Mouse (Mus musculus) kidney, postnatal 10 days (tissue): ENCODE data around the gene Lmo2.
A peak's percentile ranks its signal among the peaks of the same experiment; 100 is the strongest.

ENCODE experiments used
- DNase-seq: peaks from one replicate; pipeline ENCODE4 v3.0.0; 2021; ENCODE audit warnings: mixed read lengths

The Lmo2 gene

DNA sequence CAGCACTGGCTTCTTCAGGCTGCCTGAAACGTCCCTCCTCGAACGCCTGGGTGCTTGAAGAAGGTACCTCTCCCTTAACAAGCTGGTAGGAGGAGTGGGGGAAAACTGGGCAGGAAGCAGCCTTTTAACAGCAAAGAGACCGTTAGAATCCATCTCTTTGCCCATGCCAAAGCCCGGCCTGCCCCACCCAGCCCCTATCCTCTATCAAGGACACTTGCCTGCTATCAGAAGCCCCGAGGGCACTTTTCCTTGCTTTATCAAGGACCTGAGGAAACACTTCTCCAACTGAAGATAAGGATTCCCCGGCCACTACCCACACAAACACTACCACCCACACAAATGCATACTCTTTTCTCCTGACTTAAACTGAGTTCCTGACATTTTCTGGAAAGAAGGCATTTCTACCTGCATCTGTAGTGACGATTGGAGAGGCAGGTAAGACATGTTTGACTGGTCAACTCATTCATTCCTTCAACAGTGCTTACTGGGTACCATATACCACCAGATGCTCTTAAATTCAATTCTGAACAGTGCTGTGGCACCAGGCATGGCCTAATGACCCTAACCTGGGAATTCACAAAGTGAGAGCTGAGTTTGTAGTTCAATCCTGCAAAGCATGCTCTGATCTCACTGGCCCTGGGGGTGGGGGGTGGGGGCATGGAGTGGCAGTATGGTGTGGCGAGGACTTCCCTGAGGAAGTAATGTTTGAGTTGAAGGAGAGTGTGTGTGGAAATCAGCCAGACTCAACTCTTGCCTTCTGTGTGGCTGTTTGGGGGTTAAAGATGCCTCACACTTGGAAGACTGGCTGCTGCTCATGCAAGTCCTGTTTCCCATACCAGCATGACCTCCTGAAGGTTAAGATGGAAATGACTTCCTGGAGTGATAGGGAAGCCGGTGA lies at the start of gene Lmo2:
Lmo2 (plus strand) TSS at position 338 of the 898 bp plus-strand sequence.
- DNase-seq: no peak

DNA sequence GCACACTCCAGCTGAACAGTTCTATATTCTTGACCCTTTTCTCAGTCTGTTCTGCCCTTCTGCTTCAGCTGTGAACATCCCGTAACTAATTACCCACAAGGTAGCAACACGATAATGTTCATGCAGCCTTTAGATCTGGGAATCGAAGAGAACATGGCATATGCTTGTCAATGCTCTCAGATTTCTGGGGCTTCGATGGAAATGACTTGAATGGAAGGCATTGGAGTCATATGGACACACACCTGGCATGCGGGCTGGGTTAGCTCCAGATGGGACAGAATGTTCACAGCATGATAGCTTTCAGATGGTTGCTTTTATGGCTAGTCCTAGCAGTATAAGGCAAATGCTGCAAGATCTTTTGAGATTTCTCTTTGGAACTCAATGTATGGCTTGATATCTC lies 47.2 kb upstream of the Lmo2 start:
- DNase-seq: no peak

- no peak for DNase-seq
These were observed 45.1 kb upstream of the Lmo2 start for GRCm38 (mm10) chr2:103912481-103913251.

GRCm38 (mm10) chr2:103913252-103913650 lies 44.5 kb upstream of the Lmo2 start:
- no peak for DNase-seq

GRCm38 (mm10) chr2:103916069-103916468 lies 41.7 kb upstream of the Lmo2 start:
- no peak for DNase-seq

DNA sequence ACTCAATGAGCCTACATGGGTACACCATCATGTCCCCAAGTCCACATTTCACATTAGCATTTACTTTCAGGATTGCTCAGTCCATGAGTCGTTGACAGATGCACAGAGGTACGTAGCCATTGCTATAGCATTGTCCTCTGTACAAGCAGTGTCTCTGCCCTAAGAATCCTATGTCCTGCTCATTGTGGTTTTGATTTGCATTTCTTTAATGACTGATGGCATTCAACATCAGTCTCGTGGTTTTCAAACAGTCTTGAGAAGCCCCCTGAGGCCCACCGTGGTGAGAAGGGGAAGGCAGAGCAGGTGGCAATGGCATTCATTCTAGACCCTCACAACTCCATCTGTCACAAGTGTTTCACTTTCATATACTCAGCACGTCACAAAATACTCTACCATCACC lies 40.4 kb upstream of the Lmo2 start:
- no peak for DNase-seq

DNA sequence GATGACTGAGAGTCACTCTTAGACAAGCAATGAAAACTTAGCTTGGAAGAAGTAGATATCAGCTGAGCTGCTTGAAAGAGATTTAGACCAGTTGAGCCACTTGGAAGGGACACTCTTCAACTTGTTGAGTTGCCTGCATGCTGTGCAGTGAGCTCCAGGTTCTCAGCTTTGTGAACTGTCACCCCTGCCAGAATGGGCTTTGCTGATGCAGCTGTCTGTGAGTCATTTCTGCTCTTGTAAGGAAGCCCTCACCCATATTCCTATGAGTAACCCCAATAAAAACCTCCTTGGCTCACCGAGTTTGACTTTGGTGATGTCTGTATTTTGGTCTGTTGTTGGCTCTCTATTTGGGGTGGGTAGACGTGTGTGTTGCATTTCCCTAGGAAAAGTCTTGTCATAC lies 39.4 kb upstream of the Lmo2 start:
- no peak for DNase-seq

DNA sequence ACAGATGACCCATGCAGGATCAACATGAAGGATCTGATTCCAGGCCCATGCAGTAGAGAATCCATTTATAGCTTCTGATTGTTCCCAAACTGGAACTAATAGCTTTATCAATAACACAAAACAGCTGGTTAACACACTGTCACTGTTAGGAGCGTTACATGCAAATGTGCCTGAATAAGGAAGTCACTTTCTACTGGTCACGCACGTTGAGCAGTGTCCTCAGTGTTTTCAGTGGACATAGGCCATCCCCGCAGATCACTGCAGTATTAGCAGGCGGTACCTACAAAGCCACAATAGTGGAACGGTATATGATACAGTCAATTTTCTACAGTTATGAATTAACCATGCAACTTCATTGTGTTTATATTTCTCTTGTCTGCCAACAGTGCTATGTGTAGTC lies 38.3 kb upstream of the Lmo2 start:
- DNase-seq: no peak

DNA sequence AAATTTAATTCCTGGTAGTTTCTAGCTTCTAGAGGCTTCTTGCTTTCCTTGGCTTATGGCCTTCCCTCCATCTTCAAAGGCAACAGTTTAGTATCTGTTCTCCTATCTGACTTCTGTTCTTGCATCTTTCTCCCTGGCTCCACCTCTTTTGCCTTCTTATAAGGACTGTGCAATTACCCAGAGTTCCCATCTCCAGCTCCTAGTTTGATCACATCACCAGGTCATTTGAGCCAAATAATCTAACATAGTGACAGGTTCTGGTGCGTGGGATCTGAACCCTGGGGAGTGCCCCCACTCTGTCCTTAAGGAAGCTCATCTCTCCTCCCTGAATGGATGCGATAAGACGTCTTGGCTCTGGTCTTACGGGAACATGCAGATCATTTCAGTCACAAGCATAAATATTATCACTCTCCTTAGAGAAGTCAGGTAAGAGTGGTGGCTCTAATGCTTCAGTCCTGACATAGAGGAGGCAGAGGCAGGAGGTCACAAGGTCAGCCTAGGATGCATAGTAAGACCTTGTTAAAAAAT lies 31.1 kb upstream of the Lmo2 start:
- DNase-seq: no peak

DNA sequence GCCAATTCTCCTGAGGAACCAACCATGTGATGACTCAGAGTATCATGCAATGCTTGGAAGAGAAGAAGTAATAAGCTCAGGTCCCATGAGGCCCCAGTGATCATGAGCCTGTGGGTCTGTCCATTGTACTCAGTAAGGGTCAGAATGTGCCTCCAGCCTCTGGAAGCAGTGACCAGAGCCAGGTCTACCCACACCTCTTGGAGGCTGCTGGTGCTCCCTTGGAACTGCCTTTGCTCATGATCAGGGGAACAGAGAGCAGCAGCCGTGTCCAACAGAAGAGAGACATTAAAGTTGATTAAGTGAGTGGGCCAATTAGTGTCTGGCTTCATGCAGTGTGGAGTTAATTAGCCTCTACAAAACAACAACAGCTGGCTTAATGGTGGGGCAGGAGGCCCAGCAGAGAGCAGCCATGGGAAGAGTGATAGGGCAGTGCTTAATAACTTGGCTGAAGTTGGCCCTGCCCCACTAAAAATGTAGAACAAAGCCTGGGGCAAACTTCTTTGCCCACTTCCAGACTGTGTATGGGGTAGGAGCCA lies 30.1 kb upstream of the Lmo2 start:
- no peak for DNase-seq

DNA sequence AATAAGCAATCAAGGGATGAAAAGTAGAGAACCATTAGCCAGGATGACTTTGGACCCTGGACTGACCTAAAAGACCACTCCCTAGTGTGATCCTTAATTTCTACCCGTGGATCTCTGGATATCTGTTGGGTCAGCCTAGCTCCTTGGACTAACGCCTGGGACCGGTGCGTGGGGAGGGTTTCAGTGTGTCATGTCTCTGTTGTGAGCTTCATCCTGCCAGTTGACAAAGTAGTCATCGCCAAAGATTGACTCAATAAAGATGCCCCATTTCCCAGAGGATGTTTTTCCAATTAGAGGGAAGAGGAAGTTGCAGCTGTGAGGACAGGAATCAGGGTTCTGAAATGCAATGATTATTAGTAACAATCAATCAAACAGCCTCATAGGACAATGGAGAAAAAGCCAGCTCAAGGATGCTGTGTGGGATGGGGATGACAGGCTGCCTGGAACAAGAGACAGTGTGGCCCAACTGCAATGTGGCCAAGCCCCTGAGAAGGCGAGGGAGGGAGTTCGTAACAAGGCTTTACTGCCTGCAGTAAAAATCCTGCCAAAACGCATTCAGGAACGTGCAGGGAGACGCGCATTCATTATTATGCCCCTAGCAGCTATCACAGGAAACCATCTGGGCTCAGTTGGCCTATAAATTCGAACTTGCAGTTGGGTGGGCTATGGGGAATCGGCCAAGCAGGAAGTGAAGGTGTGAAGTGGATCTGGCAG lies 27.3 kb upstream of the Lmo2 start:
- peak; percentile 43 for DNase-seq

GRCm38 (mm10) chr2:103931511-103931911 lies 26.3 kb upstream of the Lmo2 start:
- peak; percentile 60 for DNase-seq

DNA sequence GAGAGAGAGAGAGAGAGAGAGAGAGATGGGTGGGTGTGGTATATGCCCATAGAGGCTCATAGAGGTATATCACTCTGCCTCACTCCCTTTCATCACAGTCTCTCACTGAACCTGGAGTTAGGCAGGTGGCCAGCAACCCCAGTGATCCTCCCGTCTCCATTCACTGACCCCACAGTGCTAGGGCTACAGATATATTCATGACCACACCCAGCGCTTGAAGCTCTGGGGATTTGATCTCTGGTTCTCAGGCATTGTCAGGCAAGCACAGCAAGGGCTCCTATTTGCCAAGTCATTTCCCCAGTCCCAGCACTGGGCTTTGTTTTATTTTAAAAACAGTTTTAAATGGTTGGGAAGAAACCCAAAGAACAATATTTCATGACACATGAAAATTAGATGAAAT lies 25.8 kb upstream of the Lmo2 start:
- no peak for DNase-seq

DNA sequence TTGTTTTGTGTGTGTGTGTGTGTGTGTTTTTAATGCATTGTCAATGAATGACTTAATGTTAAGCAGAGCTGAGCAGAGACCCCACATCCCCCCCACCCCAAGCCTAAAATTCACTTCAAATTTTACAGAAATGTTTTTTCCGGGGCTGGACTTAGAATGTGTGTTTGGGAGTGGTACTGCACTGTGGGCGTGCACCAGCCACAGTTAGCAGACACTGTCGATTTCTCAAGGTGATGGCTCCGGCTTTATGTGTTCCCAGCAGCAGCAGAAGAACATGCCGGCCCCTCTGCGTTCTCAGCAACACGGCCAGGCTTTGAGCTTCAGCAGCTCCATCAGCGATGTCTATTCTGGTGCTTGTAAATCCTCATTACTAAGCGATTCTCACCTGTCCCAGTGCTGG lies 25.3 kb upstream of the Lmo2 start:
- no peak for DNase-seq

DNA sequence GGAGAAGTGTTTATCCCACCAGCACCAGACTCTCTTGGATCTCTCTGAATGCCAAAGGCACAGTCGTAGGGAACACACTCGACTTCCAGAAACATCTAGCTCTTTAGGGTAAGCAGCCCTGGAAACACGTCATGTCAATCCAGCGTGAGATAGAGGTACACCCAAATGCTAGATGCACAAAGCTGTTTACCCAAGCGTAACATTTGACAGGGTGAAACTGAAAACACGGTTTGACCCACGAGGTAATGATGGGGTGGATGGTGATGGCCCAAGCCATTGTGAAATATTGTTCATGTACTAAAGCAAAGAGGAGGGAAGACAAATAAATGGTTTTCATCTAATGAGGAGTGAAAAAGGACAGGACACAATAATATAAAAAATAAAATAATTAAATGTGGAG lies 23.5 kb upstream of the Lmo2 start:
- no peak for DNase-seq

DNA sequence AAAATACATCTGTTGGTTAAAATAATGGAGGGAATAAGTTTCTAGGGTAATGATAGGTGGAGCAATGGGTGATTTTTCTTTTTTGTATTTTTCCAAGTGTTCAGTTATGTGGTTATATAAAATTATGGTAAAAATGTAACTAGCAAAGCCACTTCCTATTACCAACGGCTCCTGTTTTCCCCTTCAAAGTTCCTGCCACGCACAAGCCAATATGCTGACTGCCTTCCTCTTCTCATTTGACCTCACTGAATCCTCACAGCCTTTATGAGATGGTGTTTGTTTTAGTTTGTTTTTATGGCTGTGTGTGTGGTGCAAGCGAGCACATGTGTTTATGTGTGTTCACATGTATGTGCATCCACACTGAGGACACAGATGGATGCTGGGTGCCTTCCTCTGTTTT lies 23.1 kb upstream of the Lmo2 start:
- DNase-seq: no peak

GRCm38 (mm10) chr2:103935691-103936435 lies 21.9 kb upstream of the Lmo2 start:
- no peak for DNase-seq

DNA sequence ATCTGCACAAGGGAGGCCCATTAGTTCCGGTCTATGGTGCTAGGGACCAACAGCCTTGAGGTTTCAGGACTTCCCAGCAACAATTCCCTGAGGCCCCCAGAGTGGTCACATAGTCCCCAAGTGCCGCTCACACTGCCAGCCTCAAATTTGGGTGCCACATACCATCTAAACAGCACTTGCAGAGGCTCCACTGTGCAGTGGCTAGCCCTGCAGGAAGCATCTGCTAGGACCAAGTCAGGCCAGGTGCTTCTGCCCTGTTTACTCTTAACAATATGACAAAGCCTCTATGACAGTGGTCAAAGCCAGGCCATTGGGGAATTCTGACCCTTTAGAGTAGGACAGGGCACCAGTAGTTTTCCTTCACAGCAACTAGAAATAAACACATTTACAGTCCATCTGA lies 21.1 kb upstream of the Lmo2 start:
- DNase-seq: peak; percentile 25

DNA sequence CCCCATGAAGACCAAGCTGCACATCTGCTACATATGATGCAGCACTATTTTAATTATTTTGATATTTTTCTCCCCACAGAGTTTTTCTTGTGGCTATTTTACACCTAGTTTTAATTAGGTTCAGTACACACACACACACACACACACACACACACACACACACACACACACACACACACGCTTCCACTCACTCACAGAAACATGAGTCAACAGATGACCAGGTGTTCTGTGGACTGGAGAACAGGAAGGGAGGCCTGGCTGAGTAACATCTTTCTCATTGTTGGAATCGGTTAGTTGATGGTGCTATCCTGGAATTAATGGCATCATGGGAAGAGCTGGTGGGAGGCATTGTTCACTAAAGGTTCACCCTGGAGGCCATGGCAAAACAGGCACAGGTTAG lies 20.1 kb upstream of the Lmo2 start:
- DNase-seq: no peak

GRCm38 (mm10) chr2:103938573-103938972 lies 19.2 kb upstream of the Lmo2 start:
- no peak for DNase-seq

- no peak for DNase-seq
These were observed 18.8 kb upstream of the Lmo2 start for GRCm38 (mm10) chr2:103939003-103939402.

DNA sequence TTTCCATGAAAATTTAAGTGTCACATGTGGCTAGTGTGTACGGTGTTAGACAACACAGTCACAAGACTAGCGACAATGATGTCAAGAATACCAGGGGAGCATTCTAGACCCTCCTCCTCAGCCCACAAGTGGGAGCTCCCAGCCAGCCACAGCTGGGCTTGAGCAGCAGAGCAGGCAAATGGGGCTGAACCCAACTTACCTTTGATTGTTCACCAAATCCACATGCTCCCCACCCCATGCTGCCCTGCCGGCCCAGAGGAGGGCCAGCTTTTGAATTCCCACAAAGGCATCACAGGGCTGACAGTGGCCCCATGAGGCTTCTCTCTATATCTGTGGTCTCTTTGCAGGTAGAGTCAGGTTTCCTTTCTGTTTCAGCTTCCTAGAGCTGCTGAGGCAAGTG lies 16.7 kb upstream of the Lmo2 start:
- DNase-seq: no peak
